Mouse (Mus musculus) heart, postnatal 36 days (tissue): ENCODE measurements around the gene Synpr. TPM values are rescaled to one million over a fixed set of nuclear protein-coding genes. Genes with fewer than 3 reads are reported as not detected.

ENCODE experiments used
- DNase-seq, 2 experiments: peaks; one replicate each; pipeline ENCODE4 v3.0.0; 2021 to 2022
- intact Hi-C: fragments of 180-260 bp; cut with DNase I; formaldehyde crosslinking; loops from one replicate; pipeline ENCODE4 v1.15.1; 2025
- total RNA-seq, 2 experiments: library from RNA; stranded (reverse); gene quantifications; 2 replicates each; pipeline ENCODE4 v1.2.3; 2021

Gene Synpr
- total RNA-seq, 2 experiments from 2014 or later: 0.25 to 0.27 TPM

DNA sequence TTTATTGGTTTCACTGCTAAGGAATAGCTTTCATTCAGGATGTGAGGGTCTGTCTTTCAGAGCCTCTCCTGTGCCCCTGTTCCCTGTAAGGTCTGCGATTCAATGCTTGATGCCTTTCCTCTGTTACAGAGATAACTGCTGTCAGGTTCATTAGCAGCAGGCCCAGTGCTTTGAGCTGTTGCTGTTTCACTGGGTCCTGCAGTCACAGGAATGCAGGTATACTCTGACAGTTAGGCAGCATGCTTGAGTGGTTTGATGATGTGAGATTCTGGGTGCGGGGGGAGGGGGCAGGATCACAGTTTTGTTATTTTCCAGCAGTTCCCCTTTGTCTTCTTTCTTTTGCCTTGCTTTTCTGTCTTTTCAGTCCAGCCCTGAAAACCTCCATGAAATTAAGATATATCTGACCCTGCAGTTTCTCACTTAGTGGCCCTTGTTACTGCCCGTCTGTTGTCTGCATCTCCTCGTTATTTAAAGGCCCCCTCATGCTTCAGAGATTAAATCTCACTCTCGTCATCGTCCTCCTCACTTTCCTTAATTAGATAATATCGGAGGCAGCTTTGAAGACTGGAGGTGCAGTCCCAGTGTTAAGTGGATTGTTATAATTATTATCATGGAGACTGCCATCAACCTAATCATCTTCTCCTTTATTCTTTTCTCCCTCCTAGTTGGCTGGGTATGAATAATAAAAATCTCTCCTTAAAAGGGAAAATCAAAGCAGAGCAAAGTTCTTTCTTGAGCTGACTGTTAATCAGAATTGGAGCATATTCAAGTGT, 234.8 kb downstream of the Synpr start:
- DNase-seq: no peak
- intact Hi-C loops: no loop called here

DNA sequence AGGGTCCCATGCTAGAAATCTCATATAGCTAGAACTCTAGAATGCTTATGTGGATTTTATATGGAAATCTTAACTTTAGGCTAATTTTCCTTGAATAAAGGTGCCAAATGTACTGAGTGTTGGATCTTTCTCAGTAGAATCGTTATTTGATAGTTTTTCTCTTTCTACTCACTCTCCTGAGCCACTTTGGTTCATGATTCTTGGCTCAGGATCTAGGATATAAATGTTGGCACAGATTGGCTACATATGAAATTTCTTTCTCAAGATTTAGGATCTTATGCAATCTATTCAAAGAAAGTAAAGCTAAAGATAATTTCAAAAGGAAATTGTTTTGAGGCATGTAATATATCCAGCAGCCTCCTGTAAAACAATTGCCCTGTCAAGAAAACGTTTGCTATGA, 263.2 kb downstream of the Synpr start:
- no peak for DNase-seq
- intact Hi-C loops: no loop called here

- intact Hi-C loops: no loop called here
- no peak for DNase-seq
Observed at GRCm38 (mm10) chr14:13551209-13551608, 266.6 kb downstream of the Synpr start.

DNA sequence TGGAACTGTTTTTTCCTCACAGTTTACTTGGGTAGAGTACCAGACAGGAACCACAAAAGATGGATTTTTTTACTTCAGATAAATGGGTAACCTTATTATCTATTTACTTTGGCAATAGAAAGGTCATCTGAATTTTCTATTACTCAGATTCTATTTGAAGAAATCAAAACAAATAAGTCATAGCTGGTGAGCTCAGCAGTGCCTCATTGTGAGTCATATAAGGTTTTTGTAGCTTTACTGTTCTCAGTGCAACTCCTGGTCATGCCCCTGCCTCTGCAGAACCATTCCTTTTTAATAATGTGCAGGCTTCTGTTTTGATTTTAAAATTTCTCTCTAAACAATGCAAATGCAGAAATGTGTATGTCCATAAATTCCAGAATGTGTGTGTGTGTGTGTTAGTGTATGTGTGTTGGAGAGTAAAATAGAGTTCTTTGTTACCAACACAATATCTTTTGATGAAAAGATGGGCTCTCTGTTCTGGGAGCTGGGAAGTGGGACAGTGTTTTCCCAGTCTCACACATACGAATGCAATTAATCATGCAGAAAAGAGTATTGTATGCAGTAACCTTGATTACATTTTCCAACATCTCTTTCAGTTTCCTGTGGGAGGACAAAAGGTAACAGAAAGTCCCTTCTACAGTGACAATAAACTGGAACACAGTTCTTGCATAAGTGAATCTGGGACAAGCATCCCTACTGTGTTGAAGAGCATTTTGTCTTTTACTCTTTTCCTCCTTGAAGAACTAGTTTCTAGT, 269.2 kb downstream of the Synpr start:
- intact Hi-C loops: no loop called here
- DNase-seq: no peak

GRCm38 (mm10) chr14:13554631-13555030, 270.1 kb downstream of the Synpr start:
- no peak for DNase-seq
- intact Hi-C loops: no loop called here

GRCm38 (mm10) chr14:13558117-13558516, 273.5 kb downstream of the Synpr start:
- no peak for DNase-seq
- intact Hi-C loops: no loop called here

- intact Hi-C loops: no loop called here
- DNase-seq: no peak
Observed at GRCm38 (mm10) chr14:13567250-13567649, 282.7 kb downstream of the Synpr start.

DNA sequence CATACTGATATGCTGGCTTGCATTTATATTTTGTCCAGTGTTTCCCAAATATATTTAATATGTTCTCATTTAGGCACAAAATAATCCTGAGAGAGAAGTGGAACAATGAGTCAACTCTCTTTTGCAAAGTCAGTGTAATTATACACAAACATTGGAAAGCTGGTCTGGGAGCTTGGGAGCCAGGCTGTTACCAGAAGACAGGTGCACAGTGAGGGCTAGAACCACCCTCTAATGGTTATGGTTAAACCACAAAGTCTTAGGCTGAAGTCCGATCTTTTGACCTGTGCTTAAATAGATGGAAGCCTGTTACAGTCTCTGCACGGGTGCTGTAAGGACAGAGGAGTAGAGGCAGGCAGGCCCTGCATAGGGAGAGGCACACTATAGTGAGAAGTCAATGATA, 283.4 kb downstream of the Synpr start:
- DNase-seq: no peak
- intact Hi-C loops: no loop called here

GRCm38 (mm10) chr14:13571941-13572340, 287.4 kb downstream of the Synpr start:
- no peak for DNase-seq
- intact Hi-C loops: no loop called here

- no peak for DNase-seq
- intact Hi-C loops: no loop called here
Observed at GRCm38 (mm10) chr14:13572530-13572929, 287.9 kb downstream of the Synpr start.

DNA sequence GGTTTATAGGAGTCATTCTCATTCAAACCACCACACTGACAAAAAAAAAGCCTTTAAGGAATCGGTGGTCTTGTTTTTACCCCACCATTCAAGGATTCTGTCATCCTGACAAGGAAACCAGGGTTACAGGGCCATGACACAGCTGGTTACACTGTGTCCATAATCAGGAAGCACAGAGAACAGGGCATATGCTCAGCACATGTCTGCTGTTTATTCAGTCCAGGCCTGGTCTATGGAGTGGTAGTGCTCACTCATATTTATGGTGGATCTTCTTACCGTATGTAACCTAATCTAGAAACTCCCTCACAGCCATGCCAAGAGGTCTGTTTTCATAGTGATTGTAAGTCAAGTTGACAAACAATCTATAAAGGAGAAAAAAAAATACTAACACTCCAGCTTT, 293.5 kb downstream of the Synpr start:
- intact Hi-C loops: no loop called here
- no peak for DNase-seq

DNA sequence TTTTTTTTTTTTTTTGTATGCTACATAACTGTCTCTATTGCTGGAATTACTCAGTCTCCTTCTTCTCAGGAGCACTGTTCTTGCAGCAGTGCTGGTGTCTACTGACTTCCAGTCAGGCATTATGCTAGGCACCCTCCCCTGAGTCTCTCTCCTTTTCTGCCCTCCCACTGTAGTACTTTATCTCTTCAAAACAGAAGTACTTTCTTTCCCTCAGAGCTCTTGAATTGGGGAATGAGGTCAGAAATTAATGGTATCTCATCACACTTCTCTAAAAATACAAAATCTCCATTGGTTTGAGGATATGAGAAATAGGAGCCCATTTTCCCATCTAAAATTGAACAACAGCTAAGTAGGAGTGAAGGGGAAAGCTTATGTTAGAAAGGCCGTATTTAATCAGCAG, 294.2 kb downstream of the Synpr start:
- DNase-seq: no peak
- intact Hi-C loops: no loop called here

- intact Hi-C loops: no loop called here
Observed at GRCm38 (mm10) chr14:13593321-13593940, 308.9 kb downstream of the Synpr start.

DNA sequence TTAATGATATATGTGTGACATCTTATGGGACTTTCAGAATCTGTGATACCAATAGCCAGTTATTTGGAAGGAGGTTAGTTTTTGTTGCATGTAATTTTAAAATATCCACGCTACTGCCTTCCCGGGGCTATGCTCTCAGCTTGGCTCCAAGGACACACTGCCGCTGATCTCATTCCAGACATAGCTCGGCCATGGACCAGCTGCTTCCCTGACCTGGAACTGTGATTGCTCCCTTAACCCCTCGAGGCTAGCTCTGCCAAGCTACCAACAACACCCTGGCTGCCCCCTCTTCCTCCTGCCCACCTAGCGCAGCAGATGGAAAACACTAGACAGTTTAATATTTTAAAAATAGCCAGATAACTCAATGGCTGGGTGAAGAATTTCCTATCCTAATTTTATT, 311.7 kb downstream of the Synpr start:
- intact Hi-C loops: no loop called here
- DNase-seq: no peak

More at GRCm38 (mm10) chr14:13593321-13593940, 308.9 kb downstream of the Synpr start:
- DNase-seq: no peak

DNA sequence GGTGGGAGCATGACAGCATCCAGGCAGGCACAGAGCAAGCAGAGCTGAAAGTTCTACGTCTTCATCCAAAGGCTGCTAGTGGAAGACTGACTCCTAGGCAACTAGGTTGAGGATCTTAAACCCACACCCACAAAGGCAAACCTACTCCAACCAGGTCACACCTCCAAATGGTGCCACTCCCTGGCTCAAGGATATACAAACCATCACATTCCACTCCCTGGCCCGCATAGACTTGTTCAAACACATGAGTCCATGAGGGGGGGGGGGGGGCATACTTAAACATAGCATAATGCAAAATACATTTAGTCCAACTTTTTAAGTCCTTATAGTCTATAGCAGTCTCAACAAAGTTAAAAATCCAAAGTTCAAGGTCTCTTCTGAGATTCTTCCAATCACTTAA, 312.6 kb downstream of the Synpr start:
- DNase-seq: no peak
- intact Hi-C loops: no loop called here

DNA sequence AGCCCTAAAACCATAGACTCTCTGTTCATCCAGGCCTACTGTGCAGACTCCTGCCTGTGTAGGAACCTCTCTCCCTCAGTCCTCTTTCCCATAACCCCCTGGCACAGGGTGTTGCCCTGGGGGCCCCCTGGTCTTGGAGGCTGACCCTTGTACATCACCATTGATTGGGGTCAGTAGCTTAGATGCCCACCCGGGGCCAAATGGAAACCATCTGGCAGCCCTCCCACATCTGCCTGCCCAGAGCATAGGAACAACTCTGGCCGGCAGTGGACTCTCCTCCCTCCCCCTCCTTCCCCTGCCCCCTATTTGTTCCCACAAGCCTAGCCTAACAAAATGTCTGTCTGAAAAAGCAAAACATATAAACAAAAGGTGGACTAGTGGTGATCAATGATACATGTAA, 336.0 kb downstream of the Synpr start:
- intact Hi-C loops: no loop called here
- DNase-seq: no peak

- intact Hi-C loops: no loop called here
Observed at GRCm38 (mm10) chr14:13649865-13650264, 365.3 kb downstream of the Synpr start.

DNA sequence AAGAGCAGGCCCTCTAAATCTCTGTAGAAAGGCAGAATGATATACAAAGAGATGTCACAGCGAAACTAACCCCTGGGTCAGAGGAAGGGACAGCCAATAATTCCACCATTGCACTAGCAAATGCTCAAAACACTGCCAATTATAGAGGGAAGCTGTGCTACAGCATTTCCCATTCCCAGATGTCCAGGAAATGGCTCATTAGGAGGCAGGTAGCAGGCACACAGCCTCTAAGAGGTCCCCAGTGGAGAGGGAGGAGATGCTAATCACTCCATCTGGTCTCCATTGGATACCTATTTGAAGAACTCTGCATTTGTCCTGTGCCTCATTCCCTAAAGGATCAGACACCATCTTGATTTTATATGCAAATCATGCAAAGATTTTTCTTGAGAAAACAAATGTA, 366.5 kb downstream of the Synpr start:
- intact Hi-C loops: no loop called here
- DNase-seq: no peak

More at GRCm38 (mm10) chr14:13649865-13650264, 365.3 kb downstream of the Synpr start:
- DNase-seq: no peak

DNA sequence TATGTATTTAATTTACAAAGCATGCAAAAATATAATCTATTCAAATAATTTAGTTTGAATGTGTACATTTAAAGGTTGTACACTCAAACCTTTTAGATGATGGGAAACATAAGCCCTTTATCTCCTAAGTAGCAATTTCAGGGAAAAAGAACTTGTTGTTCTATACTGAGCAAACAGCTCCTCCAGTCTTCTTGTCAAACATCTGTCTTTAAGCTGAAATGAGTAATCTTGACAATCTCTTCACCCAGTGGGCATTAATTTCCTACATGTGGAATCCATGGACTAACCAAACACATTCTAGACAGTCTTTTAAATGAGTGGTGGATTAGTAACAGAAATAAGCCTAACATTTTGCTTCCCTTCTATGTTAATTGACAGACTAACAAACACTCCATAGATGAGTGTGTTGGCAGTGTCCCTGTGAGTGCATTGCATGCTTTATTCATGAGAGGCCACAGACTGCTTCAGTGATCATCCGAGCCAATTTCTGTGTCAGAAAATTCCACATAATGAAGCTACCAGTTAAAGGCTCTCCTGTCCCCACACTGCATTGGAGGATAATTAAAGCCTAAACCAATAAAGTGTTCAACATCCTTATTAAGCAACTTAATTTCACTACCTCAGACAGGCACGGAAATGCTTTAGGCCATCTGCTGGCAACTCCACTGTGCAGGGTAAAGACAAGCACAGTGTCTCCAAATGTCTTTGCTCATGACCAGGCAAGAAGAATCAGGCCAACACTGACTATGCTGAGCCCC, 367.1 kb downstream of the Synpr start:
- intact Hi-C loops: no loop called here
- DNase-seq: no peak
